Mouse (Mus musculus): ENCODE measurements around the gene 1600014C23Rik. TPM values are rescaled to one million over a fixed set of nuclear protein-coding genes. Genes with fewer than 3 reads are reported as not detected.

The 1600014C23Rik gene
- not detected in 2 replicates for polyA plus RNA-seq (2014; fragmentation: Nextera tagmentation; extraction: Ambion mirVana)

- H3K9me3 ChIP-seq (ENCODE audit: control insufficient read depth, low read length) = no peaks in the 10 kb centered on the region
- under 1% methylated on average over 40 of the region's 41 CpGs for WGBS
- H3K27me3 ChIP-seq (ENCODE audit: control insufficient read depth, insufficient read depth, low read length) = 0 out of 2 replicates have a peak, but pooled peaks cover 2% of the 10 kb centered on the region
- DNase-seq (ENCODE audit: low spot score) (peak; percentile 65), ATAC-seq (ENCODE audit: insufficient number of reproducible peaks, low FRiP score, low TSS enrichment, low read depth) (no peak)
- peak within 1 kb of the TSS; percentile 30 for H3K4me3 ChIP-seq (ENCODE audit: low read depth, low read length)
- peak within 1 kb of the TSS; percentile 87 for H3K4me2 ChIP-seq (ENCODE audit: low read depth, severe bottlenecking)
- H3K4me1 ChIP-seq (ENCODE audit: control insufficient read depth, insufficient read depth, low read length) = peaks cover 45% of the 10 kb centered on the region
- peak within 1 kb of the TSS; percentile 69 for H3K9ac ChIP-seq (ENCODE audit: low read length)
- H3K36me3 ChIP-seq (ENCODE audit: control insufficient read depth, insufficient read depth, low read length) = no peaks in the 10 kb centered on the region
- no peak within 1 kb of the TSS for H3K27ac ChIP-seq (replicated peaks; ENCODE audit: low read depth, low read length)
Measured at GRCm38 (mm10) chr17:45733735-45734301, at the start of gene 1600014C23Rik. 1600014C23Rik (minus strand) TSS chr17:45733844.

GRCm38 (mm10) chr17:45778446-45778845 is 44.8 kb upstream of the 1600014C23Rik start:
- Histone ChIP-seq H3K4me1 (ENCODE audit: control insufficient read depth, insufficient read depth, low read length) (no peaks in the 10 kb centered on the region), H3K4me3 (ENCODE audit: low read depth, low read length) (no peak overlapping the region), H3K36me3 (ENCODE audit: control insufficient read depth, insufficient read depth, low read length) (no peaks in the 10 kb centered on the region), H3K9me3 (ENCODE audit: control insufficient read depth, low read length) (no peaks in the 10 kb centered on the region), H3K27me3 (ENCODE audit: control insufficient read depth, insufficient read depth, low read length) (no peaks in the 10 kb centered on the region), H3K4me2 (ENCODE audit: low read depth, severe bottlenecking) (no peak overlapping the region), H3K9ac (ENCODE audit: low read length) (no peak overlapping the region), H3K27ac (replicated peaks; ENCODE audit: low read depth, low read length) (no peak overlapping the region)
- 97% methylated on average over 4 of the region's 4 CpGs for WGBS
- ATAC-seq (ENCODE audit: insufficient number of reproducible peaks, low FRiP score, low TSS enrichment, low read depth) (no peak), DNase-seq (ENCODE audit: low spot score) (no peak)

DNA sequence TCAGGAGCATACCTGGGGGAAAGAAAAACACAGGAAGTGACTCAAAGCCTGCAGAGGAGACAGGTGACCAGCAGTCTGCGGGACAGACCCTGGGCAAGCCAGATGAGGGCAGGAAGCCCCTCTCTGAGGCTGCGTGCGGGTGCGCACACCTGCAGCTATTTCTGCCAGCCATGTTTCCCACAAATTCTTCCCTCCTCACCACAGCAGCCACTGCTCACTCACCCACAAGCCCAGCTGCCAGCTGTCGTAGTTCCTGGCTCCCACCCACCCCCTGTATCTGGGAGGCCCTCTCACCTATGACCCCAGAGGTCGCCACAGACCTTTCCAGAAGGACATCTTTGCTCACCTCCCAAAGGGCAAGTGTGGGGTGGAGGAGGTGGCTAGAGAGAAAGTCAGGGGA is 43.8 kb upstream of the 1600014C23Rik start:
- Histone ChIP-seq H3K36me3 (ENCODE audit: control insufficient read depth, insufficient read depth, low read length) (no peaks in the 10 kb centered on the region), H3K9ac (ENCODE audit: low read length) (no peak overlapping the region), H3K27me3 (ENCODE audit: control insufficient read depth, insufficient read depth, low read length) (no peaks in the 10 kb centered on the region), H3K4me1 (ENCODE audit: control insufficient read depth, insufficient read depth, low read length) (no peaks in the 10 kb centered on the region), H3K4me3 (ENCODE audit: low read depth, low read length) (no peak overlapping the region), H3K27ac (replicated peaks; ENCODE audit: low read depth, low read length) (no peak overlapping the region), H3K9me3 (ENCODE audit: control insufficient read depth, low read length) (no peaks in the 10 kb centered on the region), H3K4me2 (ENCODE audit: low read depth, severe bottlenecking) (no peak overlapping the region)
- 73% methylated on average over 6 of the region's 6 CpGs for WGBS
- no peak for DNase-seq (ENCODE audit: low spot score)
- no peak for ATAC-seq (ENCODE audit: insufficient number of reproducible peaks, low FRiP score, low TSS enrichment, low read depth)

DNA sequence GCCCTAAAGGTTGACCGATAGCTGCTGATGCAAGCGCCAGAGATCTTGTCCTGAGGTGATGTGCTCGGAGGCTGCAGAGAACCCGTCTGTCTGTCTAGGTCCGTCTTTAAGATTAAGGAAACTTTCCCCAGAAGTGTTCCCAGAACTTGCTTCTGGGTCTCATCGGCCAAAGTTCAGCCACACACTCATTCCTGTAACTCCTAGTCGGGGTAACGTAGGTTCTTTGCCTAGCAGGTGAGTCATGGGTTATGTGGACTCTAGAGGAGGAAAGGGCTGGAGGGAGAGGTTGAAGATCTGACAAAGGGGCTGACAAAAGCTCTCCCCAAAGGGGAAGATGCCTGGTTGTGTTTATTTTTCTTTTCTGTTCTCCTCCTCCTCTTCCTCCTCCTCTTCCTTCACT is 42.5 kb upstream of the 1600014C23Rik start:
- no peak overlapping the region for H3K9ac ChIP-seq (ENCODE audit: low read length)
- H3K27me3 ChIP-seq (ENCODE audit: control insufficient read depth, insufficient read depth, low read length) = no peaks in the 10 kb centered on the region
- H3K4me2 ChIP-seq (ENCODE audit: low read depth, severe bottlenecking) = no peak overlapping the region
- no peak overlapping the region for H3K27ac ChIP-seq (replicated peaks; ENCODE audit: low read depth, low read length)
- H3K4me1 ChIP-seq (ENCODE audit: control insufficient read depth, insufficient read depth, low read length) = no peaks in the 10 kb centered on the region
- DNase-seq (ENCODE audit: low spot score) = no peak
- no peak for ATAC-seq (ENCODE audit: insufficient number of reproducible peaks, low FRiP score, low TSS enrichment, low read depth)
- no peak overlapping the region for H3K4me3 ChIP-seq (ENCODE audit: low read depth, low read length)
- 94% methylated on average over 8 of the region's 8 CpGs for WGBS
- no peaks in the 10 kb centered on the region for H3K36me3 ChIP-seq (ENCODE audit: control insufficient read depth, insufficient read depth, low read length)
- H3K9me3 ChIP-seq (ENCODE audit: control insufficient read depth, low read length) = no peaks in the 10 kb centered on the region

DNA sequence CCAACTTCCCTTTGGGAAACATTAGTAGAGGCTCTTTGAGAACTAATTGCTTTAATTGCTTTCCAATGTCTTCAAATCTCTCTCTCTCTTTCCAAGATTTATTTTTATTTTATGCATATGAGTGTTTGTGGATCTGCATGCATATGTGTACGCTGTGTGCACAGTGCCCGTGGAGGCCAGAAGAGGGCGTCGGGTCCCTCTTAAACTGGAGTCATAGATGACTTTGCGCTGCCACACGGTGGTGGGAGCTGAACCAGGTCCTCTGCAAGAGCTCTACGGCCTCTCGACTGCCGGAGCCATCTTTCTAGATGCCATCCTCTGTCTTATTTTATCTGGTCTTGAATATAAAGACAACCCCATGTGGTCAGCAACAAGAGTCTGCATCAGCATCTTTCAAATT is 41.8 kb upstream of the 1600014C23Rik start:
- H3K9ac ChIP-seq (ENCODE audit: low read length) = no peak overlapping the region
- no peak overlapping the region for H3K4me3 ChIP-seq (ENCODE audit: low read depth, low read length)
- H3K36me3 ChIP-seq (ENCODE audit: control insufficient read depth, insufficient read depth, low read length) = no peaks in the 10 kb centered on the region
- no peak overlapping the region for H3K27ac ChIP-seq (replicated peaks; ENCODE audit: low read depth, low read length)
- ATAC-seq (ENCODE audit: insufficient number of reproducible peaks, low FRiP score, low TSS enrichment, low read depth) (no peak), DNase-seq (ENCODE audit: low spot score) (no peak)
- H3K9me3 ChIP-seq (ENCODE audit: control insufficient read depth, low read length) = no peaks in the 10 kb centered on the region
- H3K27me3 ChIP-seq (ENCODE audit: control insufficient read depth, insufficient read depth, low read length) = no peaks in the 10 kb centered on the region
- 87% methylated on average over 9 of the region's 9 CpGs for WGBS
- H3K4me2 ChIP-seq (ENCODE audit: low read depth, severe bottlenecking) = no peak overlapping the region
- H3K4me1 ChIP-seq (ENCODE audit: control insufficient read depth, insufficient read depth, low read length) = no peaks in the 10 kb centered on the region

DNA sequence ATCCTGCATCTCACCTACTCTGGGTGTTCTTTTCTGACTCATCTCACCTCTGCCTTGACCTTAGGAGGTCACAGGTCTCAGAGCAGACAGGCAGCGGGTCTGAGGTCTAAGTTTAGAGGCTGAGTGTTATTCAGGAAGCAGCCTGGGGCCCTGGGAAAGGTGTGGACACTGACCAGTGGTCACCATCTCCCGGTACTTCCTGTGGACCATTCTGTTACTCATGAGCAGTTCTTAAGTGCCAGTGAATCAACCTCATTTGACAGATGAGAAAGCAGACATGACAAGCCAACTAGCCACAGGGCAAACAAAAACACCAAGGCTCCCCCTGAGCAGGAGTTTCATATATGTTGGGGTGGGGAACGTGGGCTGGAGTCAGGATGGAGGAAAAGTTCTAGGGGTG is 38.9 kb upstream of the 1600014C23Rik start:
- no peak overlapping the region for H3K4me2 ChIP-seq (ENCODE audit: low read depth, severe bottlenecking)
- H3K4me1 ChIP-seq (ENCODE audit: control insufficient read depth, insufficient read depth, low read length) = peaks cover 3% of the 10 kb centered on the region; the same call in 1 of the 2 replicates
- WGBS = 71% methylated on average over 3 of the region's 3 CpGs
- no peaks in the 10 kb centered on the region for H3K9me3 ChIP-seq (ENCODE audit: control insufficient read depth, low read length)
- no peak for ATAC-seq (ENCODE audit: insufficient number of reproducible peaks, low FRiP score, low TSS enrichment, low read depth)
- no peak overlapping the region for H3K9ac ChIP-seq (ENCODE audit: low read length)
- no peak overlapping the region for H3K27ac ChIP-seq (replicated peaks; ENCODE audit: low read depth, low read length)
- no peaks in the 10 kb centered on the region for H3K36me3 ChIP-seq (ENCODE audit: control insufficient read depth, insufficient read depth, low read length)
- no peaks in the 10 kb centered on the region for H3K27me3 ChIP-seq (ENCODE audit: control insufficient read depth, insufficient read depth, low read length)
- no peak overlapping the region for H3K4me3 ChIP-seq (ENCODE audit: low read depth, low read length)
- no peak for DNase-seq (ENCODE audit: low spot score)

GRCm38 (mm10) chr17:45772096-45772495 is 38.5 kb upstream of the 1600014C23Rik start:
- Histone ChIP-seq H3K4me2 (ENCODE audit: low read depth, severe bottlenecking) (no peak overlapping the region), H3K27ac (replicated peaks; ENCODE audit: low read depth, low read length) (no peak overlapping the region), H3K4me1 (ENCODE audit: control insufficient read depth, insufficient read depth, low read length) (peaks cover 8% of the 10 kb centered on the region), H3K9me3 (ENCODE audit: control insufficient read depth, low read length) (no peaks in the 10 kb centered on the region), H3K27me3 (ENCODE audit: control insufficient read depth, insufficient read depth, low read length) (no peaks in the 10 kb centered on the region), H3K36me3 (ENCODE audit: control insufficient read depth, insufficient read depth, low read length) (no peaks in the 10 kb centered on the region), H3K9ac (ENCODE audit: low read length) (no peak overlapping the region), H3K4me3 (ENCODE audit: low read depth, low read length) (no peak overlapping the region)
- ATAC-seq (ENCODE audit: insufficient number of reproducible peaks, low FRiP score, low TSS enrichment, low read depth) (no peak), DNase-seq (ENCODE audit: low spot score) (no peak)
- WGBS = 86% methylated on average over 8 of the region's 8 CpGs

GRCm38 (mm10) chr17:45770441-45770840 is 36.8 kb upstream of the 1600014C23Rik start:
- no peak overlapping the region for H3K9ac ChIP-seq (ENCODE audit: low read length)
- 63% methylated on average over 6 of the region's 6 CpGs for whole genome bisulfite sequencing
- no peak overlapping the region for H3K4me2 ChIP-seq (ENCODE audit: low read depth, severe bottlenecking)
- no peak for ATAC-seq (ENCODE audit: insufficient number of reproducible peaks, low FRiP score, low TSS enrichment, low read depth)
- H3K4me1 ChIP-seq (ENCODE audit: control insufficient read depth, insufficient read depth, low read length) = peaks cover 18% of the 10 kb centered on the region
- no peaks in the 10 kb centered on the region for H3K9me3 ChIP-seq (ENCODE audit: control insufficient read depth, low read length)
- no peak overlapping the region for H3K27ac ChIP-seq (replicated peaks; ENCODE audit: low read depth, low read length)
- no peaks in the 10 kb centered on the region for H3K27me3 ChIP-seq (ENCODE audit: control insufficient read depth, insufficient read depth, low read length)
- H3K36me3 ChIP-seq (ENCODE audit: control insufficient read depth, insufficient read depth, low read length) = no peaks in the 10 kb centered on the region
- no peak overlapping the region for H3K4me3 ChIP-seq (ENCODE audit: low read depth, low read length)
- no peak for DNase-seq (ENCODE audit: low spot score)

GRCm38 (mm10) chr17:45769821-45770220 is 36.2 kb upstream of the 1600014C23Rik start:
- no peaks in the 10 kb centered on the region for H3K9me3 ChIP-seq (ENCODE audit: control insufficient read depth, low read length)
- DNase-seq (ENCODE audit: low spot score) = no peak
- 78% methylated on average over 6 of the region's 6 CpGs for WGBS
- no peak overlapping the region for H3K4me2 ChIP-seq (ENCODE audit: low read depth, severe bottlenecking)
- no peaks in the 10 kb centered on the region for H3K36me3 ChIP-seq (ENCODE audit: control insufficient read depth, insufficient read depth, low read length)
- H3K27ac ChIP-seq (replicated peaks; ENCODE audit: low read depth, low read length) = no peak overlapping the region
- H3K4me3 ChIP-seq (ENCODE audit: low read depth, low read length) = no peak overlapping the region
- no peak overlapping the region for H3K9ac ChIP-seq (ENCODE audit: low read length)
- no peaks in the 10 kb centered on the region for H3K27me3 ChIP-seq (ENCODE audit: control insufficient read depth, insufficient read depth, low read length)
- H3K4me1 ChIP-seq (ENCODE audit: control insufficient read depth, insufficient read depth, low read length) = peaks cover 18% of the 10 kb centered on the region
- ATAC-seq (ENCODE audit: insufficient number of reproducible peaks, low FRiP score, low TSS enrichment, low read depth) = no peak

Data from limb, embryonic 11.5 days (tissue).